Mouse (Mus musculus) midbrain, embryonic 10.5 days (tissue): ENCODE measurements around the gene Lsm6. TPM values are rescaled to one million over a fixed set of nuclear protein-coding genes. Genes with fewer than 3 reads are reported as not detected.

Experiments
- DNase-seq: peaks from one replicate; pipeline ENCODE4 v3.0.0-alpha.2; 2017; ENCODE audit warnings: low spot score
- H3K27ac ChIP-seq: fragments of 300-500 bp; sonication (generic); replicated peaks from 2 replicates; pipeline ENCODE4 v1.5.1; 2016; ENCODE audit warnings: mild to moderate bottlenecking
- H3K27me3 ChIP-seq: fragments of 300-500 bp; sonication (generic); 2 replicates; pipeline ENCODE4 v1.6.1; 2016; ENCODE audit warnings: low read depth, mild to moderate bottlenecking; ENCODE audit not compliant: poor library complexity, severe bottlenecking
- H3K36me3 ChIP-seq: fragments of 300-500 bp; sonication (generic); 2 replicates; pipeline ENCODE4 v1.6.1; 2016; ENCODE audit warnings: mild to moderate bottlenecking, moderate library complexity
- H3K4me1 ChIP-seq: fragments of 300-500 bp; sonication (generic); 2 replicates; pipeline ENCODE4 v1.6.1; 2016
- H3K4me3 ChIP-seq: fragments of 300-500 bp; sonication (generic); 2 replicates; pipeline ENCODE4 v1.5.1; 2016; ENCODE audit warnings: mild to moderate bottlenecking, moderate library complexity
- H3K9me3 ChIP-seq: fragments of 300-500 bp; sonication (generic); replicated peaks from 2 replicates; pipeline ENCODE4 v1.6.1; 2016; ENCODE audit warnings: mild to moderate bottlenecking
- WGBS: fragments of 180-500 bp; shearing (Covaris S2); methylation state at CpG from one replicate; pipeline ENCODE4 v1.1.7; 2016; 5-methylcytosine and 5-hydroxymethylcytosine counted together
- polyA plus RNA-seq: library from polyadenylated mRNA; unstranded; fragments of >200 nt; fragmentation: Nextera tagmentation; extraction: Ambion mirVana; gene quantifications from 2 replicates; pipeline ENCODE4 v1.2.1, GENCODE M21; 2016

Lsm6 gene
- polyA plus RNA-seq, 1 experiment from 2014 or later: 292 TPM

- Histone ChIP-seq H3K4me1 (no peaks in the 10 kb centered on the region), H3K4me3 (no peak overlapping the region), H3K36me3 (peaks cover 19% of the 10 kb centered on the region), H3K27ac (no peak overlapping the region), H3K9me3 (peaks cover 7% of the 10 kb centered on the region; the same call in 1 of the 2 replicates), H3K27me3 (no peaks in the 10 kb centered on the region)
- DNase-seq: no peak
- 88% methylated on average over 7 of the region's 7 CpGs for WGBS
Observed at GRCm38 (mm10) chr8:78797985-78798384, 23.0 kb downstream of the Lsm6 start.

DNA sequence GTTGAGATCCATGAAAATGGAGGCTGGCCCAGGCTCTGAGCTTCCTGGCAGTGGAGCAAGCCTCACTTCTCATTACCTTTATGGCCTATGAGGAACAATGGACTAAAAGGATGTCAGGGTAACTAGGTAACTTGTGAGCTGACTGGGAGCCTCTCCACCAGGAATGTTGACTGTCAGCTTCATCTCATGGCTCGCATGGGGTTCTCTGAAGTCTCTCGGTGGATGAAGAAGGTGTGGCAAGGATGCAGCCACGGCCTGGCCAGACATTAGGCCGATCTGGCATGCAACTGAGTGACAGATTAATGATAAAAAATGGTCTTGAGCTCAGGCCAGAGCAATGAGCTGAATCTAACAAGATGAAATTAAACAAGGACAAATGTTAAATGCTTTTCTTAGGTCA lies 27.7 kb downstream of the Lsm6 start:
- Histone ChIP-seq H3K4me3 (no peak overlapping the region), H3K9me3 (peaks cover 7% of the 10 kb centered on the region; the same call in 1 of the 2 replicates), H3K36me3 (peaks cover 2% of the 10 kb centered on the region; the same call in 1 of the 2 replicates), H3K4me1 (no peaks in the 10 kb centered on the region), H3K27ac (no peak overlapping the region), H3K27me3 (no peaks in the 10 kb centered on the region)
- DNase-seq: no peak
- WGBS: 85% methylated on average over 4 of the region's 4 CpGs

- Histone ChIP-seq H3K36me3 (no peaks in the 10 kb centered on the region), H3K27ac (no peak overlapping the region), H3K9me3 (no peaks in the 10 kb centered on the region), H3K27me3 (no peaks in the 10 kb centered on the region), H3K4me1 (no peaks in the 10 kb centered on the region), H3K4me3 (no peak overlapping the region)
- DNase-seq: no peak
- 92% methylated on average over 9 of the region's 9 CpGs for WGBS
Observed at GRCm38 (mm10) chr8:78776816-78777215, 44.1 kb downstream of the Lsm6 start.

DNA sequence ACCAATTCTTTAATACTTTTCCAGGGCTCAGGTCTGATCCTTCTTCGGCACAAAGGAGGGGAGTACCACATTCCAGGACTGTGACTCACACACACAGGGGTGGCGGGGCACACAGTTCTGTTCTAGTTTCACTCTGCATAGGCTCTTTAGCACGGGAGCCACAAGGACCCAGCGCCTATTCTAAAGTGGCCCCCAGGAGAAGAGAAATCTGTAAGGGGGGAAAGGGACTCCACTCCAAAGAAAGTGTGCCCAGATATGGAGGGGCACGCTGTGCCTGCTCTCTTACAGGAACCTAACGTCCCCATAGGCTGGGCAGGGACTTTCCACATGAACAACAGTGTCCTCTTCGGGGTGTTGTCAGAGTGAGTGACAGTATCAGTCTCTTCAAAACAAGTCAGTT lies 49.7 kb downstream of the Lsm6 start:
- no peaks in the 10 kb centered on the region for H3K27me3 ChIP-seq
- no peaks in the 10 kb centered on the region for H3K4me1 ChIP-seq
- H3K9me3 ChIP-seq: no peaks in the 10 kb centered on the region
- no peak overlapping the region for H3K4me3 ChIP-seq
- no peaks in the 10 kb centered on the region for H3K36me3 ChIP-seq
- 81% methylated on average over 7 of the region's 7 CpGs for WGBS
- no peak overlapping the region for H3K27ac ChIP-seq
- no peak for DNase-seq

GRCm38 (mm10) chr8:78770584-78770983 lies 50.4 kb downstream of the Lsm6 start:
- 95% methylated on average over 3 of the region's 3 CpGs for WGBS
- Histone ChIP-seq H3K36me3 (no peaks in the 10 kb centered on the region), H3K4me1 (no peaks in the 10 kb centered on the region), H3K9me3 (no peaks in the 10 kb centered on the region), H3K27me3 (no peaks in the 10 kb centered on the region), H3K4me3 (no peak overlapping the region), H3K27ac (no peak overlapping the region)
- no peak for DNase-seq

- Histone ChIP-seq H3K4me3 (no peak overlapping the region), H3K27ac (no peak overlapping the region)
Observed at GRCm38 (mm10) chr8:78765556-78765955, 55.4 kb downstream of the Lsm6 start.

DNA sequence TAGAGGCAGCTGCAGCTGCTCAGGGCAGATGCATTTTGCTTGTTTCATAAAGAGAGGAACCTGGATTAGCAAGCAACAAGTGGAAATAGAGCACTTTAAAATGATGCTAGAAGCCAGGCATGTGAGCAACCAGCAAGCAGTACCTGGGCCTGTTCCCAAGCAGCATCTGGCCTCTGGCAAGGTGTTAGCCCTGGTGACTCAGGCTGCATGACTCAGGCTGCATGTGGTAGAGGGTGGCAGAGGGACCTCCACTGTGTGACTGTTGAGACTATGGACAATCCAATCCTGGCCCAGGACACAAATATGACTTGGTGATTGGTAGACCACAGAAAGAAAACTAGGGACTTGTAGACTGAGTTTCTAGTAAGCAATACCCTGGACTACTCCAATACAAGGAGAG lies 56.0 kb downstream of the Lsm6 start:
- Histone ChIP-seq H3K9me3 (0 out of 2 replicates have a peak, but pooled peaks cover 6% of the 10 kb centered on the region), H3K4me3 (no peak overlapping the region), H3K4me1 (no peaks in the 10 kb centered on the region), H3K27me3 (no peaks in the 10 kb centered on the region), H3K27ac (no peak overlapping the region), H3K36me3 (no peaks in the 10 kb centered on the region)
- DNase-seq: no peak

More at GRCm38 (mm10) chr8:78765556-78765955, 55.4 kb downstream of the Lsm6 start:
- Histone ChIP-seq H3K4me1 (no peaks in the 10 kb centered on the region), H3K9me3 (0 out of 2 replicates have a peak, but pooled peaks cover 6% of the 10 kb centered on the region), H3K36me3 (no peaks in the 10 kb centered on the region), H3K27me3 (no peaks in the 10 kb centered on the region)
- WGBS: 84% methylated on average over 1 of the region's 1 CpGs
- DNase-seq: no peak

GRCm38 (mm10) chr8:78759139-78759538 lies 61.8 kb downstream of the Lsm6 start:
- Histone ChIP-seq H3K36me3 (no peaks in the 10 kb centered on the region), H3K4me1 (no peaks in the 10 kb centered on the region), H3K27me3 (no peaks in the 10 kb centered on the region), H3K4me3 (no peak overlapping the region), H3K9me3 (peaks cover 6% of the 10 kb centered on the region; the same call in 1 of the 2 replicates), H3K27ac (no peak overlapping the region)
- DNase-seq: no peak

- no peak overlapping the region for H3K4me3 ChIP-seq
- no peaks in the 10 kb centered on the region; the same call in 1 of the 2 replicates for H3K9me3 ChIP-seq
- WGBS: 85% methylated on average over 4 of the region's 4 CpGs
- no peaks in the 10 kb centered on the region for H3K36me3 ChIP-seq
- H3K27ac ChIP-seq: no peak overlapping the region
- no peak for DNase-seq
- H3K27me3 ChIP-seq: no peaks in the 10 kb centered on the region
- H3K4me1 ChIP-seq: no peaks in the 10 kb centered on the region
Observed at GRCm38 (mm10) chr8:78754986-78755385, 66.0 kb downstream of the Lsm6 start.

Other genes with a start within 250 kb of the Lsm6 start
- 4.5 and 6.8 TPM in 2 replicates for gene Zfp827, start 207.3 kb upstream of the Lsm6 start, polyA plus RNA-seq